Mouse (Mus musculus) neural tube, embryonic 12.5 days (tissue): ENCODE data around the gene Pcbd1. TPM values are rescaled to one million over a fixed set of nuclear protein-coding genes. Genes with fewer than 3 reads are reported as not detected.

ENCODE experiments used
- microRNA-seq: library from miRNA; unstranded; fragments of <30 nt; microRNA quantifications from one replicate; pipeline ENCODE4, GENCODE M21; 2017
- polyA plus RNA-seq: library from polyadenylated mRNA; unstranded; fragments of >200 nt; fragmentation: Nextera tagmentation; extraction: Ambion mirVana; gene quantifications from 2 replicates; pipeline ENCODE4 v1.2.1, GENCODE M21; 2016

Gene Pcbd1
- polyA plus RNA-seq, 1 experiment from 2014 or later: 27.6 TPM

Small RNA genes within 50 kb of the gene (microRNA-seq; reads per million reads assigned to microRNA genes)
- not detected for gene Gm44308

Other genes with a start within 250 kb of the Pcbd1 start
- gene Sgpl1, start 58.4 kb downstream of the Pcbd1 start, polyA plus RNA-seq: 79.9 and 84.8 TPM in 2 replicates
- gene Tbata, start 82.6 kb downstream of the Pcbd1 start, polyA plus RNA-seq: 0.67 and 0.79 TPM in 2 replicates
- 0.43 and 0.46 TPM in 2 replicates for gene Adamts14, start 184.1 kb downstream of the Pcbd1 start, polyA plus RNA-seq
- not detected in 2 replicates for gene Prf1, start 208.5 kb downstream of the Pcbd1 start, polyA plus RNA-seq